Mouse (Mus musculus) kidney, adult 10 weeks (tissue): Measurements from ENCODE around the gene Nubp2. TPM values are rescaled to one million over a fixed set of nuclear protein-coding genes. Genes with fewer than 3 reads are reported as not detected.

ENCODE experiments used
- polyA plus RNA-seq: library from polyadenylated mRNA; stranded (reverse); fragments of 350-450 nt; fragmentation: Illumina TruSeq; extraction: RNeasy Lipid Tissue Mini Kit (QIAGEN cat#74804); gene quantifications from one replicate; pipeline ENCODE4 v1.2.3, GENCODE M21; 2014; ENCODE audit warnings: low read depth, low replicate concordance

Nubp2 gene
- 4.9 TPM for polyA plus RNA-seq

DNA sequence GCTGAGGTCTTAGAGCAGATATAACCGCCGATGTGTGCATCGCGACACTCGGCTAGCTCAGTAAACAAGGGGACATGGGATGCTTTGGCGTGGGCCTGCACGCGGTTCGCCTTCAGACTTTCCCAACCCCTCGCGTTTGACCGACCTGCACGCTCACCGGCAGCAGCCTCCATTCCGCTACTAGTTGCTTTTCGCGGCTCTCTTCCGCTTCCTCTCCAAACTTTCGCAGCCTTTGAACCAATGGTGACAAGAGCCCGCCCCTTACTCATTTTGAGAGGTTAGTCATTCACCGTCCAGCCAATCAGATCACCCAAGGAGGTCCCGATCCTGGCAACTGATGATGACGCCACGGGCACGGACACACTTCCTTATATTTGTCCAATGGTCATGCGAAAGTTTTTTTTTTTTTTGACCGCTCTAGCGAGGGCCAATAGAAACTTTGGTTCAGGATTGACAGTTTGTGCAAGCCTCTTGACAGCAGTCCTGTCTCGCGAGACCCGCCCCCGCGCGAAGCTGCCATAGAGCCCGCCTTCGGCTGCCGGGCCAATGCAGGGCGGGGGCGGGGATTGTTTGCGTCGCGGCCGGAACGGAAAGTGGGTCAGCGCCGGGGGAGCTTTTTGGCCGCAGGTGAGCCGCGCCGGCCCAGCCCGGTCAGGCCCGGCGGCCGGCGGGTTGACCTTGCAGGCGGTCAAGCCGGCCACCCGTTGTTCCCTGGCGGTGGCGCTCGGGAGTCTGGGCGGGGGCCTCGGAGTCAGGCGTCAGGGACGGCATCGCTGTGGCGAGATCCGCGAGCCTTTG, at the start of gene Nubp2, which contains the start of gene Spsb3:
TSS of gene Nubp2 (minus strand) at position 216 of the 798 bp plus-strand sequence.
TSS of gene Spsb3 (plus strand) at position 510 of the 798 bp plus-strand sequence.

DNA sequence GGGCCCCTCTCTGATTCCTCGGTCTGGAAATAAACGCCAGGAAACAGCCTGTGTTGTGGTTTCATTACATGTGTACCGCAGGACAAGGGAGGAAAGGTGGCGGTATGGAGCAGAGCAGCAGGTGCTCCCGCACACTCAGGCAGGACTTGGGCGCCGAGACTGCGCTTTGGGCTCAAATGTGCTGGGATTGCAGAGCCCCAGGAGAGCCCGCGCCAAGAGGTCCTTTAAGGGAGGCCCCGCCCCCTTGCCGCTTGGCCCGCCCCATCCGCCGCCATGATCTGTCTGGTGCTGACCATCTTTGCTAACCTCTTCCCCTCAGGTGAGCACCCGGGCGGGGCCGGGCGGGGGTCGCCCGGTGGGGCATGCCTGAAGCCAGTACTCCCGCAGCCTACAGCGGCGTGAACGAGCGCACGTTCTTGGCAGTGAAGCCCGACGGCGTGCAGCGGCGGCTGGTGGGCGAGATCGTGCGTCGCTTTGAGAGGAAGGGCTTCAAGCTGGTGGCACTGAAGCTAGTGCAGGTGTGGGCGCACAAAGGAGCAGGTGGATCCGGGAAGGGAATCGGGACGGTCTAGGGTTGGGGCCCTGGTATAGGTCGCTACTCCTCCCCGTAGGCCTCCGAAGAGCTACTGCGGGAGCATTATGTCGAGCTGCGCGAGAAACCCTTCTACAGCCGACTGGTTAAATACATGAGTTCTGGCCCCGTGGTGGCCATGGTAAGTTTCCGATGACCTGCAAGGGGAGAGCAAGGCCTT, 10.3 kb upstream of the Nubp2 start, which contains the start of gene Nme3:
TSS of gene Nme3 (plus strand) at position 260 of the 752 bp plus-strand sequence.

DNA sequence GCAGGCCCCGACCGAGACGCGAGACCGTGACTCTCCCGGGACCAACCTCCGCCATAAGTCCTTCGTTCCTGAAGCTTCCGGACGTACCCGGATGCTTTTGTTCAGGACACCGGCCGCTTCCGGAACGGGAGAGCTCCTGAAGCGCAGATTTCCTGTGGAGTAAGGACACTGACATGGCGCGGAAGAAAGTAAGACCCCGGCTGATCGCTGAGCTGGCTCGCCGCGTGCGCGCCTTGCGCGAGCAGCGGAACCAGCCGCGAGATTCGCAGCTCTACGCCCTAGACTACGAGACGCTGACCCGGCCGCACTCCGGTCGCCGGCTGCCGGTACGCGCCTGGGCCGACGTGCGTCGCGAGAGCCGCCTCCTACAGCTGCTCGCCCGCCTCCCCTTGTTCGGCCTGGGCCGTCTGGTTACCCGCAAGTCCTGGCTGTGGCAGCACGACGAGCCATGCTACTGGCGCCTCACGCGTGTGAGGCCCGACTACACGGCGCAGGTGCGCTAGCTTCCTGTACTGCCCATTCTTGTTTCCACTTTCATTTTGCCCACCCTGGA, 8.9 kb upstream of the Nubp2 start, which contains the start of the genes Eme2 and Mrps34:
TSS of gene Eme2 (minus strand) at position 93 of the 553 bp plus-strand sequence.
TSS of gene Mrps34 (plus strand) at position 122 of the 553 bp plus-strand sequence.

DNA sequence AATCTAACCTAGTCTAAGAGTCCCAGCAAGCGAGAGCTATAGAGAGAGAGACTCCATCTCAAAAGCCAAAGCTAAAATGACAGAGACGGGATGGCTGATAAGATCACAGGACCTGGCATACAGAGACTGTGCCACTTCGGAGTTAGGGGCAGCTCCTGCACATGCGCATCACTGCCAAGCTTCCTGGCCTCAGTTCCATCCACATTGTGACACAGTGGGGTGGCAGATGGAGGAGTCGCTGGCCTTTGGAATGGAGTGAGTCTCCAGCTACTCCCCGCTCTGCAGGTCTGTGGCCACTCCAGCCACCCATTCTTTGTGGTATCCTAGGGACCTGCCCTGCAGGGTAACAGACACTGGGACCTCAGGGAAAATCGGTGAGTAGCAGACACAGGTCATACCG, 20.4 kb downstream of the Nubp2 start, which contains the start of gene Igfals:
TSS of gene Igfals (plus strand) at position 222 of the 400 bp plus-strand sequence.

DNA sequence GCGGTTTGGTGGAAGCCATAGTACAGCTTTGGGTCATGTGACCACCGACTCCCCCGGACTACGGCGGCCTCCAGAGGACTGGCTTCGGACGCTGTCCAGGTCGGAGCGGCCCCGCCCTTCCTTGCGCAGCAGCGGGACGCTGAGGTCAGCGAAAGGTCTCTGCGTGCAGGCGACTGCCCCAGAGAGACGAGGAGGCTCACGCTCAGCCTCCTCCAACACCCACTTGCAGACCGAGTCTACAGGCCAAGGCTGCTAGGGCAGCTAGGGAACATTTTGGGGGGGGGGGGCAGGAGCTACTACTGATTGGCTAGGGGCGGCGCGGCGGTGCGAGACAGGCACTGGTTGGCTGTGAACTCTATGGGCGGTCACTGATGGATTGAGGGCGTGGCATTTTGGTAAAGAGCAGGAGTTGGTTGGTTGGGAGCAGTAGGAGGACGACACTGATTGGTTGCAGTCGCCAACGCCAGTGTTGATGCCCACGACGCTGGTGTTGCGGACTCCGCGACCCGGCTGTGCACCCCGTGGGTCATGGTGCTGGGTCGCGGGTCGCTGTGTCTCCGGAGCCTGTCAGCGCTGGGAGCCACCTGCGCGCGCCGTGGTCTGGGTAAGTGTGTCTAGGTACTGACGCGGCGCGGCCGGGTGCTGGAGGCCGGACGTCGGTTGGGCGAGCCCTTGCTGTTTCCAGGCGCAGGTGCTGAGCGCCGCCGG, 35.9 kb downstream of the Nubp2 start, which contains the start of gene Fahd1:
TSS of gene Fahd1 (minus strand) at position 300 of the 708 bp plus-strand sequence.

DNA sequence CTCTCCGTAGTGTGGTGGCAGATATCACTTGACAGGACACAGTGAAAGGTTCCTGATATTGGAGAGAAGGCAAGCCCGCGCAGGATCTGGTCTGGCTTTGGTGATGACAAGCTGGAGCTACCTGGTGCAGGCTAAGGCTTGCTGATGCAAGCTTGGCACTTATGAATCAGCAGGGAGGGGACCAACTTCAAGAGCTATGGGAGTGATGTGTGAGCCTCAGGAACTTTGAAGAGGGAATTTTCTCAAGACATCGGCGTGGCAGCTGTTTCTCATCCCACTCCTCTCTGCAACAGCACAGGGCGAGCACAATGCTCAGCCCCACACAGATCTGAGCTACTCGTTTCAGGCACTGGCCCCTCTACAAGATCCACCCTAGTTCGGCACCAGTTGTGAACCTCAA, 46.3 kb downstream of the Nubp2 start, which contains the start of gene Hagh:
TSS of gene Hagh (plus strand) at position 302 of the 400 bp plus-strand sequence.

Other genes with a start within 250 kb of the Nubp2 start
- 11.1 TPM for gene Slc9a3r2, start 236.0 kb downstream of the Nubp2 start, polyA plus RNA-seq
- not detected for gene Npw, start 227.9 kb downstream of the Nubp2 start, polyA plus RNA-seq
- 1.0 TPM for gene Zfp598, start 216.7 kb downstream of the Nubp2 start, polyA plus RNA-seq
- 0.32 TPM for gene Syngr3, start 196.4 kb downstream of the Nubp2 start, polyA plus RNA-seq
- gene Gfer, start 190.2 kb downstream of the Nubp2 start, polyA plus RNA-seq, result 9.9 TPM
- gene Noxo1, start 190.1 kb downstream of the Nubp2 start, polyA plus RNA-seq, result 1.4 TPM
- not detected for gene Tbl3, start 178.7 kb downstream of the Nubp2 start, polyA plus RNA-seq
- gene Rnf151, start 168.3 kb downstream of the Nubp2 start, polyA plus RNA-seq, result not detected
- gene Rps2, start 168.2 kb downstream of the Nubp2 start, polyA plus RNA-seq, result 425 TPM
- 205 TPM for gene Ndufb10, start 161.9 kb downstream of the Nubp2 start, polyA plus RNA-seq
- not detected for gene Rpl3l, start 158.5 kb downstream of the Nubp2 start, polyA plus RNA-seq
- gene Msrb1, start 149.7 kb downstream of the Nubp2 start, polyA plus RNA-seq, result 5.7 TPM
- not detected for gene Hs3st6, start 133.4 kb downstream of the Nubp2 start, polyA plus RNA-seq
- 0.44 TPM for gene Meiob, start 82.1 kb downstream of the Nubp2 start, polyA plus RNA-seq
- 52.5 TPM for gene Hagh, start 46.2 kb downstream of the Nubp2 start, polyA plus RNA-seq
- 332 TPM for gene Fahd1, start 36.0 kb downstream of the Nubp2 start, polyA plus RNA-seq
- gene Igfals, start 20.4 kb downstream of the Nubp2 start, polyA plus RNA-seq, result 0.77 TPM
- 0.61 TPM for gene Spsb3, start 294 bp upstream of the Nubp2 start, polyA plus RNA-seq
- gene Eme2, start 8.7 kb upstream of the Nubp2 start, polyA plus RNA-seq, result 1.6 TPM
- gene Mrps34, start 8.8 kb upstream of the Nubp2 start, polyA plus RNA-seq, result 1.1 TPM
- gene Nme3, start 10.2 kb upstream of the Nubp2 start, polyA plus RNA-seq, result 3.3 TPM
- 3.3 TPM for gene Mapk8ip3, start 50.6 kb upstream of the Nubp2 start, polyA plus RNA-seq
- 80.0 TPM for gene Jpt2, start 74.3 kb upstream of the Nubp2 start, polyA plus RNA-seq
- 4.7 TPM for gene Cramp1l, start 129.4 kb upstream of the Nubp2 start, polyA plus RNA-seq
- 7.6 TPM for gene Ift140, start 129.7 kb upstream of the Nubp2 start, polyA plus RNA-seq
- gene Tmem204, start 197.2 kb upstream of the Nubp2 start, polyA plus RNA-seq, result 16.4 TPM
- 2.3 TPM for gene Telo2, start 229.6 kb upstream of the Nubp2 start, polyA plus RNA-seq
- not detected for gene Ptx4, start 234.4 kb upstream of the Nubp2 start, polyA plus RNA-seq
- 5.4 TPM for gene Clcn7, start 247.0 kb upstream of the Nubp2 start, polyA plus RNA-seq